Mouse (Mus musculus) liver, embryonic 14.5 days (tissue): ENCODE measurements at regions not wholly inside any gene's neighbourhood (a gene's known extent, or its start where the extent isn't known, plus 50 kb on each side); places are given as distances from the start of the nearest gene placed in this dataset.

Experiments
- ATAC-seq: fragments of 200-750 bp; cut with Nextera tagmentation; 2 replicates; pipeline ENCODE4 v1.8.0; 2017; ENCODE audit warnings: moderate number of reproducible peaks, mild to moderate bottlenecking, moderate library complexity; ENCODE audit not compliant: insufficient read depth
- DNase-seq, 3 experiments: peaks; one replicate each; pipeline ENCODE4 v3.0.0-alpha.2; 2012 to 2013; ENCODE audit warnings: low read depth in 3 of 3, low spot score in 3 of 3
- H3K27ac ChIP-seq: fragments of 300-500 bp; sonication (generic); 2 replicates; pipeline ENCODE4 v1.5.1; 2014; ENCODE audit warnings: moderate library complexity, mild to moderate bottlenecking, control low read depth, inconsistent platforms
- H3K27me3 ChIP-seq: fragments of 300-500 bp; sonication (generic); 2 replicates; pipeline ENCODE4 v1.6.1; 2014; ENCODE audit warnings: mild to moderate bottlenecking, low read length, moderate library complexity; ENCODE audit not compliant: control insufficient read depth, insufficient read depth
- H3K36me3 ChIP-seq: fragments of 300-500 bp; sonication (generic); replicated peaks from 2 replicates; pipeline ENCODE4 v1.6.1; 2014; ENCODE audit warnings: low read depth; ENCODE audit not compliant: control insufficient read depth, insufficient read depth
- H3K4me1 ChIP-seq, 2 experiments: fragments of 200-500 bp in 1 of 2; fragments of 300-500 bp in 1 of 2; sonication (generic) in 1 of 2; replicated peaks; 2 replicates each; pipeline ENCODE4 v1.6.1; 2012 to 2014; ENCODE audit warnings: antibody characterized with exemption in 1 of 2, inconsistent platforms in 1 of 2, low read length in 1 of 2; ENCODE audit not compliant: control insufficient read depth in 2 of 2, insufficient read depth in 2 of 2
- H3K4me2 ChIP-seq: fragments of 300-500 bp; sonication (generic); 2 replicates; pipeline ENCODE4 v1.6.1; 2014; ENCODE audit warnings: low read depth, mild to moderate bottlenecking, control low read depth, moderate library complexity
- H3K4me3 ChIP-seq, 2 experiments: fragments of 200-500 bp in 1 of 2; fragments of 300-500 bp in 1 of 2; sonication (generic) in 1 of 2; 2 replicates each; pipeline ENCODE4 v1.5.1; 2012 to 2014; ENCODE audit warnings: low read depth in 2 of 2, low read length in 2 of 2, mild to moderate bottlenecking in 2 of 2, control low read depth in 1 of 2, inconsistent platforms in 1 of 2, moderate library complexity in 1 of 2; ENCODE audit not compliant: insufficient read depth in 1 of 2
- H3K9ac ChIP-seq: fragments of 300-500 bp; sonication (generic); replicated peaks from 2 replicates; pipeline ENCODE4 v1.6.1; 2014; ENCODE audit warnings: mild to moderate bottlenecking, control low read depth, moderate library complexity
- H3K9me3 ChIP-seq: fragments of 300-500 bp; sonication (generic); 2 replicates; pipeline ENCODE4 v1.6.1; 2016; ENCODE audit warnings: low read length, mixed read lengths; ENCODE audit not compliant: control insufficient read depth
- CTCF ChIP-seq: IDR thresholded peaks from 2 replicates; pipeline ENCODE4 v1.5.1; 2016; ENCODE audit warnings: antibody characterized with exemption, low read depth, control low read depth
- EP300 ChIP-seq: IDR thresholded peaks from 2 replicates; pipeline ENCODE4 v1.6.1; 2016; ENCODE audit warnings: antibody characterized with exemption, low read depth
- WGBS: fragments of 180-500 bp; shearing (Covaris S2); extraction: QIAGEN DNeasy Blood & Tissue Kit; methylation state at CpG from one replicate; pipeline ENCODE4 v1.1.7; 2014; ENCODE audit not compliant: insufficient replicate concordance; 5-methylcytosine and 5-hydroxymethylcytosine counted together

GRCm38 (mm10) chr10:39250039-39250438 is 86.4 kb upstream of the Ccn6 start:
- Histone ChIP-seq H3K9ac (no peak overlapping the region), H3K27ac (no peak overlapping the region), H3K36me3 (no peaks in the 10 kb centered on the region), H3K27me3 (no peaks in the 10 kb centered on the region), H3K4me3 (no peak overlapping the region), H3K4me1 (no peaks in the 10 kb centered on the region), H3K4me2 (no peak overlapping the region), H3K9me3 (no peaks in the 10 kb centered on the region)
- WGBS: 48% methylated on average over 3 of the region's 3 CpGs
- TF ChIP-seq CTCF (no peak), EP300 (no peak)
- ATAC-seq: no peak
- no peak for DNase-seq

DNA sequence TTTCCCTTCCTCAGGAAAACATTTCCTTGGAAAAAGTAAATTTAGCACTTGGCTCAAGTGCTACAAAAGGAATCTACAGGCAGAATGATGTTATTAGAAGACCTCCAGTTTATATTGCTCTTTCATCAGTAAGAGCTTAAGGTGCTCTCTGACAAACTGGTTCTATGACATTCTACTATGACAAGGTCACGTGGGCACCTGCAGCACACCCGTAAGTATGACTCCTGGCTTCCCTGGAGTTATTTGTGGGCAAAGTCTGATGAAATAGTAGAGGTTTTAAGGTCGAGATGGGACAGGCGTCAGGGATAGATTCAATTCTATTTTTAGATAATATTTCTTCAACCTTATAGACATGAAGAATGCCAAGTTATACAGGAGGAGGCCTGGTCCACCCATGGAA is 84.9 kb upstream of the Ccn6 start:
- ATAC-seq (no peak), DNase-seq (no peak)
- TF ChIP-seq EP300: no peak
- TF ChIP-seq CTCF: no peak

DNA sequence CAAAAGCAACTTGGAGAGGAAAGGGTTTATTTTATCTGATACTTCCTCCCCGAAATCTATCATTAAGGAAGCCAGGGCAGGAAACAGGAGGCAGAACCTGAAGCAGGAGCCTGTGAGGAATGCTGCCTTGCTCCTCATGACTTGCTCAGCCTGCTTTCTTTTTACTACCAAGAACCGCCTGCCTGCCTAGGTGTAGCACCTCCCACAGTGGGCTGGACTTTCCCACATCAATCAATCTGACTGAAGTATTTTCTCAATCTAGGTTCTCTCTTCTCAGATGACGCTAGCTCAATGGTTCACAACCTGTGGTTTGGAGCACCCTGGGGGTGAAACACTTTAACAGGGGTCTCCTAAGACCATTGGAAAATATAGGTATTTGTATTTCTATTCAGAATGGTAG is 83.4 kb upstream of the Ccn6 start:
- Histone ChIP-seq H3K9ac (no peak overlapping the region), H3K9me3 (no peaks in the 10 kb centered on the region), H3K27me3 (no peaks in the 10 kb centered on the region), H3K4me2 (no peak overlapping the region), H3K27ac (no peak overlapping the region), H3K4me3 (no peak overlapping the region), H3K4me1 (no peaks in the 10 kb centered on the region), H3K36me3 (no peaks in the 10 kb centered on the region)
- 38% methylated on average over 3 of the region's 3 CpGs for WGBS
- ATAC-seq (no peak), DNase-seq (no peak)
- no peak for TF ChIP-seq EP300
- TF ChIP-seq CTCF: no peak

More for the DNA sequence above, 84.9 kb upstream of the Ccn6 start:
- Histone ChIP-seq H3K9me3 (no peaks in the 10 kb centered on the region), H3K4me2 (no peak overlapping the region), H3K4me3 (no peak overlapping the region), H3K27ac (no peak overlapping the region), H3K9ac (no peak overlapping the region), H3K27me3 (no peaks in the 10 kb centered on the region), H3K4me1 (no peaks in the 10 kb centered on the region), H3K36me3 (no peaks in the 10 kb centered on the region)
- WGBS: 49% methylated on average over 4 of the region's 4 CpGs

- no peak for DNase-seq
- H3K4me2 ChIP-seq: no peak overlapping the region
Observed at GRCm38 (mm10) chr10:39245141-39245540, 81.5 kb upstream of the Ccn6 start.

DNA sequence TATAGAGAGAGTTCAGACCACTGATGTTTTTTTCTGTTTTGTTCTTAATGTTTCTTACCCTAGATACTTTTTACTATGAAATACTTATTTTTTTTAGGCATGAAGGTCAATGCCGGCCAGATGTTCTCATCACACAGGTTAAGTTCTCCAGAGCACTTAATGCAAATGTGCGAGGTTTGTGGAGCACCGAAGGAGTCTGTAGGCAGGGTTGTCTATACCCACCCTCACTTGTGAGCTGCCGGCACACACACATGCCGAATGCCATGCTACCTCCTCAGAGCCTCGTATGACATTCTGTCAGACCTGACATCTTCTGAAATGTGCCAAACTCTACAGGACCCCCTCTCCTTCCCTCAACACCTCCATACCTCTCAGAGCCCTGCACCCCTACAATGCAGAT is 80.5 kb upstream of the Ccn6 start:
- H3K4me3 ChIP-seq: no peak overlapping the region
- no peaks in the 10 kb centered on the region for H3K27me3 ChIP-seq
- H3K27ac ChIP-seq: no peak overlapping the region
- no peaks in the 10 kb centered on the region for H3K9me3 ChIP-seq
- WGBS: 71% methylated on average over 6 of the region's 6 CpGs
- ATAC-seq (no peak), DNase-seq (no peak)
- H3K36me3 ChIP-seq: no peaks in the 10 kb centered on the region
- TF ChIP-seq CTCF (no peak), EP300 (no peak)
- no peak overlapping the region for H3K9ac ChIP-seq
- no peaks in the 10 kb centered on the region for H3K4me1 ChIP-seq
- H3K4me2 ChIP-seq: no peak overlapping the region

More at GRCm38 (mm10) chr10:39245141-39245540, 81.5 kb upstream of the Ccn6 start:
- Histone ChIP-seq H3K9ac (no peak overlapping the region), H3K27me3 (no peaks in the 10 kb centered on the region), H3K36me3 (no peaks in the 10 kb centered on the region), H3K4me1 (no peaks in the 10 kb centered on the region), H3K27ac (no peak overlapping the region), H3K9me3 (no peaks in the 10 kb centered on the region), H3K4me3 (no peak overlapping the region)
- TF ChIP-seq CTCF (no peak), EP300 (no peak)
- no peak for ATAC-seq
- WGBS: 42% methylated on average over 4 of the region's 4 CpGs

DNA sequence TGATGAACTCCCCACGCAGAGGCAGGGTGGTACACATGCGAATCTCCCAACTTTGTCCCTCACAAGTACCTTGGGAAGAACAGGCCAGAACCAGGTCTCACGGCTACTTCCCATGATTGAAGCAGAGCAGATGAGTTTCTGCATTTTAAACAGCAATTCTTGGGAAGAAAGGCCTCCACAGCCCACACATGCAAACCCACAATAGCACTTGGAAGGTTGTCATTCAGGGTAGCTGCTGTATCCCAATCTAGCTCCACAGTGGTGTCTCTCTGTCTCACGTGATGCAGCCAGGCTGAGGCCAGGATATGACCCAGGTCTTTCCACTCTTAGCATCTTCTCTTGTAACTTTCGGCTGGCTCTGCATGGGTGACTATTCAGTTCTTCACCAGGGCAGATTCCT is 78.8 kb upstream of the Ccn6 start:
- no peak for DNase-seq
- Histone ChIP-seq H3K27ac (no peak overlapping the region), H3K36me3 (no peaks in the 10 kb centered on the region), H3K4me1 (no peaks in the 10 kb centered on the region), H3K27me3 (no peaks in the 10 kb centered on the region), H3K9ac (no peak overlapping the region), H3K9me3 (no peaks in the 10 kb centered on the region), H3K4me2 (no peak overlapping the region), H3K4me3 (no peak overlapping the region)
- ATAC-seq: no peak
- TF ChIP-seq CTCF: no peak
- TF ChIP-seq EP300: no peak
- WGBS: 62% methylated on average over 5 of the region's 5 CpGs
